Mouse (Mus musculus) forebrain, embryonic 11.5 days (tissue): ENCODE measurements around the gene Nsd2. TPM values are rescaled to one million over a fixed set of nuclear protein-coding genes. Genes with fewer than 3 reads are reported as not detected.

Experiments used
- ATAC-seq: fragments of 200-750 bp; cut with Nextera tagmentation; replicated peaks from 2 replicates; pipeline ENCODE4 v1.8.0; 2017; ENCODE audit warnings: moderate TSS enrichment; ENCODE audit not compliant: low FRiP score
- DNase-seq: peaks from one replicate; pipeline ENCODE4 v3.0.0-alpha.2; 2017; ENCODE audit warnings: low spot score
- H3K27ac ChIP-seq: fragments of 300-500 bp; sonication (generic); 2 replicates; pipeline ENCODE4 v1.5.1; 2014; ENCODE audit warnings: low read depth, low read length
- H3K27me3 ChIP-seq: fragments of 300-500 bp; sonication (generic); 2 replicates; pipeline ENCODE4 v1.6.1; 2014; ENCODE audit warnings: mild to moderate bottlenecking, low read length, mixed read lengths; ENCODE audit not compliant: control insufficient read depth, insufficient read depth
- H3K36me3 ChIP-seq: fragments of 300-500 bp; sonication (generic); 2 replicates; pipeline ENCODE4 v1.6.1; 2014; ENCODE audit warnings: mild to moderate bottlenecking, low read length, moderate library complexity, mixed read lengths; ENCODE audit not compliant: control insufficient read depth, insufficient read depth
- H3K4me1 ChIP-seq: fragments of 300-500 bp; sonication (generic); replicated peaks from 2 replicates; pipeline ENCODE4 v1.6.1; 2014; ENCODE audit warnings: low read length, mixed read lengths; ENCODE audit not compliant: control insufficient read depth, insufficient read depth
- H3K4me2 ChIP-seq: fragments of 300-500 bp; sonication (generic); 2 replicates; pipeline ENCODE4 v1.6.1; 2014; ENCODE audit warnings: low read depth, mild to moderate bottlenecking, low read length, moderate library complexity, mixed read lengths; ENCODE audit not compliant: severe bottlenecking
- H3K4me3 ChIP-seq: fragments of 300-500 bp; sonication (generic); 2 replicates; pipeline ENCODE4 v1.5.1; 2014; ENCODE audit warnings: low read depth, low read length
- H3K9ac ChIP-seq: fragments of 300-500 bp; sonication (generic); 2 replicates; pipeline ENCODE4 v1.6.1; 2014; ENCODE audit warnings: low read length
- H3K9me3 ChIP-seq: fragments of 300-500 bp; sonication (generic); 2 replicates; pipeline ENCODE4 v1.6.1; 2016; ENCODE audit warnings: low read length, mixed read lengths; ENCODE audit not compliant: control insufficient read depth
- WGBS: fragments of 180-500 bp; shearing (Covaris S2); extraction: QIAGEN DNeasy Blood & Tissue Kit; methylation state at CpG from one replicate; pipeline ENCODE4 v1.1.7; 2014; 5-methylcytosine and 5-hydroxymethylcytosine counted together
- polyA plus RNA-seq: library from polyadenylated mRNA; unstranded; fragments of >200 nt; fragmentation: Nextera tagmentation; extraction: Ambion mirVana; gene quantifications from 2 replicates; pipeline ENCODE4 v1.2.1, GENCODE M21; 2014

The Nsd2 gene
- polyA plus RNA-seq = 120 and 131 TPM in 2 replicates

- no peaks in the 10 kb centered on the region for H3K9me3 ChIP-seq
- WGBS = under 1% methylated on average over 98 of the region's 136 CpGs
- H3K4me1 ChIP-seq = peaks cover 27% of the 10 kb centered on the region
- H3K9ac ChIP-seq = peak within 1 kb of the TSS; percentile 100
- H3K27me3 ChIP-seq = no peaks in the 10 kb centered on the region
- peak within 1 kb of the TSS; percentile 99 for H3K27ac ChIP-seq
- peak; percentile 95 for DNase-seq
- ATAC-seq = peak; percentile 86
- H3K4me2 ChIP-seq = peak within 1 kb of the TSS; percentile 90
- no peaks in the 10 kb centered on the region for H3K36me3 ChIP-seq
- H3K4me3 ChIP-seq = peak within 1 kb of the TSS; percentile 100
Measured at GRCm38 (mm10) chr5:33819876-33820732, at the start of gene Nsd2. TSS of gene Nsd2 (plus strand) at chr5:33820725.

GRCm38 (mm10) chr5:33777195-33777594, 43.3 kb upstream of the Nsd2 start:
- Histone ChIP-seq H3K9ac (no peak overlapping the region), H3K4me2 (no peak overlapping the region), H3K27ac (no peak overlapping the region), H3K4me3 (no peak overlapping the region), H3K4me1 (peaks cover 5% of the 10 kb centered on the region), H3K9me3 (no peaks in the 10 kb centered on the region), H3K36me3 (no peaks in the 10 kb centered on the region; the same call in 1 of the 2 replicates), H3K27me3 (no peaks in the 10 kb centered on the region)
- no peak for ATAC-seq
- no peak for DNase-seq

- Histone ChIP-seq H3K4me2 (peak overlapping the region; percentile 87), H3K36me3 (no peaks in the 10 kb centered on the region; the same call in 1 of the 2 replicates), H3K27ac (peak overlapping the region; percentile 76), H3K4me1 (peaks cover 8% of the 10 kb centered on the region), H3K4me3 (peak overlapping the region; percentile 83), H3K9ac (peak overlapping the region; percentile 91), H3K9me3 (no peaks in the 10 kb centered on the region), H3K27me3 (no peaks in the 10 kb centered on the region)
- 5% methylated on average over 11 of the region's 11 CpGs for WGBS
- peak; percentile 34; the same call in 1 of the 2 replicates for ATAC-seq
- DNase-seq = no peak
Measured at GRCm38 (mm10) chr5:33781964-33782344, 38.6 kb upstream of the Nsd2 start.

GRCm38 (mm10) chr5:33782345-33782998, 38.1 kb upstream of the Nsd2 start, which contains the start of gene Letm1:
TSS of gene Letm1 (minus strand) at chr5:33782817.
- Histone ChIP-seq H3K4me2 (peak within 1 kb of the TSS; percentile 87), H3K27me3 (no peaks in the 10 kb centered on the region), H3K9ac (peak within 1 kb of the TSS; percentile 91), H3K27ac (peak within 1 kb of the TSS; percentile 76), H3K4me3 (peak within 1 kb of the TSS; percentile 83), H3K9me3 (no peaks in the 10 kb centered on the region), H3K4me1 (peaks cover 8% of the 10 kb centered on the region), H3K36me3 (no peaks in the 10 kb centered on the region; the same call in 1 of the 2 replicates)
- WGBS = under 1% methylated on average over 64 of the region's 65 CpGs
- peak; percentile 100 for ATAC-seq
- DNase-seq = peak; percentile 97

- H3K4me2 ChIP-seq = peak overlapping the region; percentile 87
- DNase-seq (no peak), ATAC-seq (peak; percentile 75)
- peak overlapping the region; percentile 83 for H3K4me3 ChIP-seq
- H3K27me3 ChIP-seq = no peaks in the 10 kb centered on the region
- no peaks in the 10 kb centered on the region for H3K36me3 ChIP-seq
- 11% methylated on average over 6 of the region's 6 CpGs for WGBS
- H3K9ac ChIP-seq = peak overlapping the region; percentile 91
- peaks cover 8% of the 10 kb centered on the region for H3K4me1 ChIP-seq
- no peak overlapping the region for H3K27ac ChIP-seq
- H3K9me3 ChIP-seq = no peaks in the 10 kb centered on the region
Measured at GRCm38 (mm10) chr5:33782999-33783390, 37.5 kb upstream of the Nsd2 start.

- no peak for ATAC-seq
- Histone ChIP-seq H3K27me3 (no peaks in the 10 kb centered on the region), H3K9ac (no peak overlapping the region), H3K4me1 (no peaks in the 10 kb centered on the region), H3K27ac (no peak overlapping the region), H3K36me3 (no peaks in the 10 kb centered on the region), H3K9me3 (no peaks in the 10 kb centered on the region), H3K4me3 (no peak overlapping the region), H3K4me2 (no peak overlapping the region)
- DNase-seq = no peak
- WGBS = 80% methylated on average over 5 of the region's 5 CpGs
Measured at GRCm38 (mm10) chr5:33791912-33792643, 28.4 kb upstream of the Nsd2 start.

GRCm38 (mm10) chr5:33803337-33803736, 17.2 kb upstream of the Nsd2 start:
- Histone ChIP-seq H3K27ac (no peak overlapping the region), H3K36me3 (no peaks in the 10 kb centered on the region), H3K9me3 (no peaks in the 10 kb centered on the region), H3K27me3 (no peaks in the 10 kb centered on the region), H3K4me2 (no peak overlapping the region), H3K4me3 (no peak overlapping the region), H3K9ac (no peak overlapping the region), H3K4me1 (no peaks in the 10 kb centered on the region)
- ATAC-seq (no peak), DNase-seq (no peak)
- 84% methylated on average over 2 of the region's 2 CpGs for WGBS

- no peaks in the 10 kb centered on the region for H3K27me3 ChIP-seq
- WGBS = 86% methylated on average over 4 of the region's 4 CpGs
- H3K4me1 ChIP-seq = no peaks in the 10 kb centered on the region
- no peak overlapping the region for H3K4me2 ChIP-seq
- H3K36me3 ChIP-seq = no peaks in the 10 kb centered on the region
- DNase-seq (no peak), ATAC-seq (no peak)
- H3K9ac ChIP-seq = no peak overlapping the region
- no peak overlapping the region for H3K27ac ChIP-seq
- no peaks in the 10 kb centered on the region; the same call in 1 of the 2 replicates for H3K9me3 ChIP-seq
- H3K4me3 ChIP-seq = no peak overlapping the region
Measured at GRCm38 (mm10) chr5:33811519-33811918, 9.0 kb upstream of the Nsd2 start.
